Mouse (Mus musculus) heart, embryonic 14.5 days (tissue): Measurements from ENCODE around the gene Tbc1d21. TPM values are rescaled to one million over a fixed set of nuclear protein-coding genes. Genes with fewer than 3 reads are reported as not detected.

Experiments
- ATAC-seq: fragments of 200-750 bp; cut with Nextera tagmentation; 2 replicates; pipeline ENCODE4 v1.8.0; 2017; ENCODE audit warnings: low read depth, moderate TSS enrichment; ENCODE audit not compliant: insufficient number of reproducible peaks, insufficient read depth, low FRiP score
- H3K27ac ChIP-seq, 2 experiments: fragments of 200-500 bp in 1 of 2; fragments of 300-500 bp in 1 of 2; sonication (generic) in 1 of 2; replicated peaks in 1 of 2; 2 replicates each; pipeline ENCODE4 v1.5.1; 2012 to 2014; ENCODE audit warnings: low read depth in 2 of 2, low read length in 2 of 2, control low read depth in 1 of 2, mild to moderate bottlenecking in 1 of 2, mixed read lengths in 1 of 2; ENCODE audit not compliant: control insufficient read depth in 1 of 2, insufficient read depth in 1 of 2
- H3K27me3 ChIP-seq: fragments of 300-500 bp; sonication (generic); 2 replicates; pipeline ENCODE4 v1.6.1; 2014; ENCODE audit warnings: mild to moderate bottlenecking, low read length, control low read depth; ENCODE audit not compliant: control insufficient read depth, insufficient read depth
- H3K36me3 ChIP-seq: fragments of 300-500 bp; sonication (generic); 2 replicates; pipeline ENCODE4 v1.6.1; 2014; ENCODE audit warnings: mild to moderate bottlenecking, control low read depth, low read length, mixed read lengths; ENCODE audit not compliant: control insufficient read depth, insufficient read depth
- H3K4me1 ChIP-seq, 2 experiments: fragments of 200-500 bp in 1 of 2; fragments of 300-500 bp in 1 of 2; sonication (generic) in 1 of 2; 2 replicates each; pipeline ENCODE4 v1.6.1; 2012 to 2014; ENCODE audit warnings: low read length in 2 of 2, control low read depth in 1 of 2, mixed read lengths in 1 of 2; ENCODE audit not compliant: control insufficient read depth in 2 of 2, insufficient read depth in 2 of 2
- H3K4me2 ChIP-seq: fragments of 300-500 bp; sonication (generic); 2 replicates; pipeline ENCODE4 v1.6.1; 2014; ENCODE audit warnings: mild to moderate bottlenecking, low read length
- H3K4me3 ChIP-seq, 2 experiments: fragments of 200-500 bp in 1 of 2; fragments of 300-500 bp in 1 of 2; sonication (generic) in 1 of 2; 2 replicates each; pipeline ENCODE4 v1.5.1; 2012 to 2014; ENCODE audit warnings: low read length in 2 of 2, mild to moderate bottlenecking in 2 of 2, control low read depth in 1 of 2, low read depth in 1 of 2, moderate library complexity in 1 of 2; ENCODE audit not compliant: control insufficient read depth in 1 of 2, insufficient read depth in 1 of 2
- H3K9ac ChIP-seq: fragments of 300-500 bp; sonication (generic); 2 replicates; pipeline ENCODE4 v1.6.1; 2014; ENCODE audit warnings: mild to moderate bottlenecking, low read length
- H3K9me3 ChIP-seq: fragments of 300-500 bp; sonication (generic); 2 replicates; pipeline ENCODE4 v1.6.1; 2016; ENCODE audit warnings: low read length, control low read depth; ENCODE audit not compliant: control insufficient read depth
- WGBS: fragments of 180-500 bp; shearing (Covaris S2); extraction: QIAGEN DNeasy Blood & Tissue Kit; methylation state at CpG from one replicate; pipeline ENCODE4 v1.1.7; 2014; 5-methylcytosine and 5-hydroxymethylcytosine counted together
- polyA plus RNA-seq: library from polyadenylated mRNA; unstranded; fragments of >200 nt; fragmentation: Nextera tagmentation; extraction: Ambion mirVana; gene quantifications from 2 replicates; pipeline ENCODE4 v1.2.1, GENCODE M21; 2014

The Tbc1d21 gene
- polyA plus RNA-seq, 1 experiment from 2014 or later: not detected

DNA sequence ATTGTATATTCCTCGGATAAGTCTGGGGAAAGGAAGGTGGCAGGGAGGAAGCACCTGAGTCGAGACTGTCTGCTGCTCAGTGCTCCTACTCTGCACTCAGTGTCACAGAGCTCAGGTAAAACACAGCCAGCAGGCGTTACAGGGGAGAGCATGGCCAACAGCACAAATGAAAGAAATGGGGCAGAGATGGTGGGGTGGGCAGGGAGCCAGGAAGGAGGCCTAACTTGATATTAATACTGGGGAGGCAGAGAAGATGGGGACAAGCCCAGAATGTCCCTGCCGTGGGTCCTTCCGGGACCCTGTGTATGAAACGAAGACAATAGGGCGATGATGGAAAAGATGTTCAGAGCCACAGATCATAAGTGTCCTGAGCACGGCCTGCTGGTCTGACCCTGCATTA lies 24.4 kb upstream of the Tbc1d21 start:
- H3K4me2 ChIP-seq: no peak overlapping the region
- H3K36me3 ChIP-seq: no peaks in the 10 kb centered on the region
- H3K27ac ChIP-seq: no peak overlapping the region
- no peak overlapping the region for H3K9ac ChIP-seq
- WGBS: 78% methylated on average over 8 of the region's 8 CpGs
- no peak for ATAC-seq
- no peaks in the 10 kb centered on the region for H3K9me3 ChIP-seq
- H3K27me3 ChIP-seq: 0 out of 2 replicates have a peak, but pooled peaks cover 3% of the 10 kb centered on the region
- H3K4me1 ChIP-seq: peaks cover 5 to 14% of the 10 kb centered on the region in 2 experiments; a peak in 3 of 4 replicates
- H3K4me3 ChIP-seq: no peak overlapping the region

DNA sequence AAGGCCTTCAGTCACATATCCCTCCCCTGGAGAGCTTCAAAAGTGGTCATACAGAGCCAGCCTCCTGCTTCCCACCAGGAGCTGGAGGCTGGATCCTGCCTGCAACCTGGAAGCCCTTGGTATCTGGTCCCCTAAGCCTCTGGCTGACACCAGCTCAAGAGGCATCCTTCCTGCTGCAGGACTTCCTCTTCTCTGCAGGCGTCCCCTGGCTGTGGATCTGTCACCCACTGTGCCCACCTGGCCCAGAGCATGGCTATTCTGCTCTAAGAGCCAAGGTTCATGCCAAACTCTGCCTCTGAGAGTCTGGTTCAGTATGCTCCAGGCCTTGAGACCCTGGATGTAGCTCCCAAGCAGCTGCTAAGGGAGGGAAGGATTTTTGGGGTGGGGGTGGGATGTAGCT lies 23.6 kb upstream of the Tbc1d21 start:
- no peak overlapping the region for H3K4me2 ChIP-seq
- no peaks in the 10 kb centered on the region for H3K9me3 ChIP-seq
- no peaks in the 10 kb centered on the region for H3K27me3 ChIP-seq
- peaks cover 5 to 14% of the 10 kb centered on the region in 2 experiments; a peak in 3 of 4 replicates for H3K4me1 ChIP-seq
- 38% methylated on average over 1 of the region's 1 CpGs for WGBS
- no peak overlapping the region for H3K4me3 ChIP-seq
- no peak overlapping the region for H3K27ac ChIP-seq
- H3K36me3 ChIP-seq: no peaks in the 10 kb centered on the region
- ATAC-seq: no peak
- no peak overlapping the region for H3K9ac ChIP-seq

DNA sequence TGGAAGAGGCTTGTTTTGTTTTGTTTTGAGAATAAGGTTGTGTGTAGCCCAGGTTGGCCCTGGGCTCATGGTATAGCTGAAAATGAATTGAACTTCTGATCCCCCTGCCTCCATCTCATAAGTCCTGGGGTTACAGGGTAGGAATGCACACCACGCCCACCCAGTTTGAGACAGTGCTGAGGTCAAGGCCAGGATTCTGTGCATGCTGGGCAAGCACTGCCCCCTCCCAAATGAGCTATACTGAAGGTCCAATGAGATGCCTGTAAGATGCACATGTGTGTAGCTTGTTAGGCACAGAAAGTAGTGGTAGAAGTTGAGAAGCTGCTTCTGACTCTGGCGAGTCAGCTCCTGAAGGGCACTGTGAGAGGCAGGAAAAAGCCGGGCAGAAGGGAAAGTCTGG lies 18.1 kb upstream of the Tbc1d21 start:
- Histone ChIP-seq H3K9me3 (no peaks in the 10 kb centered on the region), H3K27me3 (no peaks in the 10 kb centered on the region), H3K27ac (no peak overlapping the region), H3K36me3 (no peaks in the 10 kb centered on the region), H3K4me3 (no peak overlapping the region), H3K4me2 (no peak overlapping the region), H3K9ac (no peak overlapping the region), H3K4me1 (peaks cover 5 to 8% of the 10 kb centered on the region in 2 experiments; a peak in 3 of 4 replicates)
- ATAC-seq: no peak
- 70% methylated on average over 3 of the region's 3 CpGs for WGBS

DNA sequence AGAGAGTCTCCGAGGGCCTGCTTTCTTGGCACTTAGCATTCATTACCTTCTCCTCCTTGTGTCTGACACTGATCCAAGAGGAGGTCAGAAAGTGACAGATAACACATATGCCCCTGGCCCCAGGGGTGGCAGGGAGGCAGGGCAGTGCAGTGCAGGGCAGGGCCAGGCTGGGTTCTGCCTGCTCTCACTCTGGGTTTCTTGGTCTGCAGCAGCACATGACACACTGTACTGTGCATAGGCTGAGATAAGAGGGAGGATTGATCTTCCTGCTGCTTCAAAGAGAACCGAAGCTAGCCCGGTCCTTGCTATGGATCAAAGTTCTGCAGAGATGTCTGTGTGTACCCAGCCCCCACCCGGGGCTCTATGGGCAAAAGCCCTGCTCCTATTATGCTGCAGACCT lies 8.6 kb upstream of the Tbc1d21 start:
- H3K27me3 ChIP-seq: no peaks in the 10 kb centered on the region
- H3K27ac ChIP-seq: no peak overlapping the region
- no peaks in the 10 kb centered on the region for H3K36me3 ChIP-seq
- no peaks in the 10 kb centered on the region for H3K9me3 ChIP-seq
- H3K4me1 ChIP-seq: no peaks in the 10 kb centered on the region
- ATAC-seq: no peak
- no peak overlapping the region for H3K4me3 ChIP-seq
- no peak overlapping the region for H3K9ac ChIP-seq
- WGBS: 20% methylated on average over 4 of the region's 4 CpGs
- H3K4me2 ChIP-seq: no peak overlapping the region

DNA sequence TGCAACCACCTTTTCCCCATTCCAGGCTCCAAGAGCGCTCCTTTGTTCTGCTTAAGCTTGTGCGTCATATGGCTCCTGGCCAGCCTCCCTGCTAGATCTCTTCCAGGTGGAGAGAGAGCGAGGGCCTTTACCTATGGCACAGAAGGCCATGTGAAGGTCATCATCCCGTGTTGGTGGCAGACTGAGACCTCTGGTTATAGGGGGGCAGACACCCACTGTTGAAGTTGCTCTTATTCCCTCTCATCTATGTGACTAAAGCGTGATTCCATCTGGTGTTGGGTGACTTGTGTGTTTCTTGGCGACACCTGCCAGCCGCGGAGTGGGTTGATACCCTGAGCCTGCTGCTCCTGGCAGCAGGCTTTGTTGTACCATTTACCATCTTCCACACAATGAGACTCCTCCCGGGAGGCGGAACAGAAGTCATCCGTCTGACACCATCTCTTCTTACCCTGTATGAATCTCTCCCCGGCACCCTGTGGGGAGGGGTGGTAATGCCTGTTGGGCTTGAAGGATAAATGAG lies 3.7 kb upstream of the Tbc1d21 start:
- no peak overlapping the region for H3K4me2 ChIP-seq

DNA sequence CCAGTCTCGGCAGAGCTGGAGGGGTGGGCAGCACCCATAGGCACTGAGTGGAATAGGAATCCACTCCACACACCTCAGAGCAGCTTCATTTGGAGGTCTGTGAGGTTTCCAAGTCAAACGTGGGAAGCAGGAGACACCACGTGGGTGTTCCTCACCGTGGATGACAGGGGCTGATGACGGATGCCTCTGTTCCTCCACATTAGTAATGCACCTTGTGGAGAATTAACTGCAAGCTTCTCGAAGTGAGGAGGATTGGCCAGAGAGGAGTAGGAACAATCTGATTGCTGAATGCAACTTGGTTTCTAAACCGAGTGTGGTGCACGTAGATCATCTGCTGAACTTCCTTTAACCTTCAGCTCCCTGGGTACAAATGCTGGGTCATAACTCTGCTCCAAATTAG lies 1.7 kb upstream of the Tbc1d21 start:
- no peaks in the 10 kb centered on the region for H3K36me3 ChIP-seq
- H3K4me1 ChIP-seq: no peaks in the 10 kb centered on the region
- no peaks in the 10 kb centered on the region for H3K9me3 ChIP-seq
- no peaks in the 10 kb centered on the region for H3K27me3 ChIP-seq
- H3K4me3 ChIP-seq: no peak overlapping the region
- H3K4me2 ChIP-seq: no peak overlapping the region
- H3K9ac ChIP-seq: no peak overlapping the region
- 43% methylated on average over 8 of the region's 8 CpGs for whole genome bisulfite sequencing
- no peak for ATAC-seq
- H3K27ac ChIP-seq: no peak overlapping the region

More for the DNA sequence above, 3.7 kb upstream of the Tbc1d21 start:
- no peak overlapping the region for H3K4me3 ChIP-seq
- no peaks in the 10 kb centered on the region for H3K9me3 ChIP-seq
- ATAC-seq: no peak
- 77% methylated on average over 12 of the region's 12 CpGs for WGBS
- no peak overlapping the region for H3K9ac ChIP-seq
- H3K36me3 ChIP-seq: no peaks in the 10 kb centered on the region
- no peak overlapping the region for H3K27ac ChIP-seq
- H3K27me3 ChIP-seq: no peaks in the 10 kb centered on the region
- H3K4me1 ChIP-seq: no peaks in the 10 kb centered on the region

DNA sequence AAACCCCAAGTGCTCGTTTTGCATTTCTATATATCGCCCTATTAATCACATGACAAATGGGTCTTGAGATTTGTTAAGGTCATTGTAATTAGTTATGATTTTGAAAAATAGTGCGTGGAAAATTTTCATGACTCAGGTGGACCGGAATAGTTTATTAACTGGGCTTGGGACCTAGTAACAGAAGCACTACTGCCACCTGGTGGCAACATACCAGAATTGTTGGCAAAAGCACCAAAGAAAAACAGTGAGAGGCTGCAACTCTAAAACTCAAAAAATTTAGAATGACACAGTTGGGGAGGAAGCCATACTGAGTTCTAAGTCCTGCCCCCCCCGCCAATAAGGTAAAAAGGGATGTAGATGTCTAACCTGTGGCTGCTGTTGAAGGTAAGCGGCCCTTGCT lies 611 bp downstream of the Tbc1d21 start:
- H3K36me3 ChIP-seq: no peaks in the 10 kb centered on the region
- WGBS: 37% methylated on average over 6 of the region's 6 CpGs
- no peak overlapping the region for H3K9ac ChIP-seq
- no peaks in the 10 kb centered on the region for H3K27me3 ChIP-seq
- H3K4me2 ChIP-seq: no peak overlapping the region
- no peak overlapping the region for H3K4me3 ChIP-seq
- no peak overlapping the region for H3K27ac ChIP-seq
- H3K4me1 ChIP-seq: no peaks in the 10 kb centered on the region
- H3K9me3 ChIP-seq: no peaks in the 10 kb centered on the region
- no peak for ATAC-seq

DNA sequence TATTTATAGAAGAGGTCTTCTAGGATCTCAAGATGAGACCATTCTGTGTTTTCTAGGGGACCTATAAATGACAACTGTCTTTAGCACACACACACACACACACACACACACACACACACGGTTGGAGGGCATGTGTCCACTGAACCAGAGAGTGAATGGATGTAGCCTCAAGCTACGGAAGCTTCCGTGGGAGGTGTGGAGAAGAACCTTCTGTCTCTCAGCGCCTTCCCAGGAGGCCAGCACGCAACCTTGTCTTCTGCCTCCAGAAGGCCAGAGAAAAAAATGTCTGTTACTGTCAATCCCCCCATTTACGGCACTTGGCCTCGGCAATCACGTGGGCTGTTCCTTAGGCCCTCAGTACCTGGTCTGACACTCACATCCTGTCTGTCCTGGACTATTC lies 5.9 kb downstream of the Tbc1d21 start:
- no peak overlapping the region for H3K4me3 ChIP-seq
- no peaks in the 10 kb centered on the region for H3K9me3 ChIP-seq
- no peaks in the 10 kb centered on the region for H3K36me3 ChIP-seq
- H3K9ac ChIP-seq: no peak overlapping the region
- no peaks in the 10 kb centered on the region for H3K4me1 ChIP-seq
- H3K27ac ChIP-seq: no peak overlapping the region
- no peaks in the 10 kb centered on the region for H3K27me3 ChIP-seq
- 77% methylated on average over 8 of the region's 8 CpGs for WGBS
- no peak for ATAC-seq
- H3K4me2 ChIP-seq: no peak overlapping the region
